Mouse (Mus musculus): ENCODE data around the gene Gm10639. TPM values are rescaled to one million over a fixed set of nuclear protein-coding genes. Genes with fewer than 3 reads are reported as not detected.

Gene Gm10639
- polyA plus RNA-seq, 1 experiment from 2014 or later, result not detected

DNA sequence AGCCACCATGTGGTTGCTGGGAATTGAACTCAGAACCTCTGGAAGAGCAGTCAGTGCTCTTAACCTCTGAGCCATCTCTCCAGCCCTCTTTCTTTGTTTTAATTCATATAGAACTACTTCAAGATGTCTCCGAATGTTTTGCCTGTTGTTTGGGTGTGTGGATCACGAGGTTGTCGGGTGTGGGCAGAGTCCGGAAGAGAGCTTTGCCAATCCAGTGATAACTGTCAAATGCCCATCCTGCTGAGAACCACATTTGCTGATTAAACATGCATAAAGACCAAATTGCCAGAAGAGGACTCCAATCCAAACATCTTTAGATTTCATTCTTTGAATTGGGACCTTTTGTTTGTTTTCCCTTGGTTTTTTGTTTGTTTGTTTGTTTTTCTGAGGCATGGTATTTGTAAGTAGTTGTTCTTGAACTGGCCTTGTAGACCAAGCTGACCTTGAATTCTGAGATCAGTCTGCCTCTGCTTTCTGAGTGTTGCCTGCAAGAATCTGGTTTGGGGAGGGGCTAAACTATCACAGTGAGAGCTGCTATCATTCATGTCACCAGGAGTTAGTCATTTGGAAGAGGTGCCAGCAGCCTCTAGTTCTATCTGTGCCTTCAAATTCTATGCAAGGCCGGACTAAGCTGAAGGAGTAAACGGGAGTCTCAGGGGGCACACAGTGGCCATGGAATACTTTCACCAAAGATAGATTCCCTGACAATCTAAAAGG, 61.9 kb downstream of the Gm10639 start:
- Histone ChIP-seq H3K27me3 (ENCODE audit: insufficient read depth, poor library complexity, severe bottlenecking) (no peaks in the 10 kb centered on the region; the same call in 1 of the 2 replicates), H3K36me3 (no peaks in the 10 kb centered on the region), H3K27ac (no peak overlapping the region), H3K4me3 (no peak overlapping the region), H3K4me1 (replicated peaks) (no peaks in the 10 kb centered on the region), H3K9me3 (no peaks in the 10 kb centered on the region)
- no peak for DNase-seq (ENCODE audit: low spot score)
- WGBS, result 88% methylated on average over 6 of the region's 6 CpGs

Other genes with a start within 250 kb of the Gm10639 start
- gene Gcm1, start 238.0 kb upstream of the Gm10639 start, polyA plus RNA-seq (2016; fragmentation: Nextera tagmentation; extraction: Ambion mirVana), result 0.21 TPM in 1 of 2 replicates, not detected in the other
- 25.0 and 27.8 TPM in 2 replicates for gene Fbxo9, start 180.9 kb upstream of the Gm10639 start, polyA plus RNA-seq (2016; fragmentation: Nextera tagmentation; extraction: Ambion mirVana)
- gene Ick, start 180.7 kb upstream of the Gm10639 start, polyA plus RNA-seq (2016; fragmentation: Nextera tagmentation; extraction: Ambion mirVana), result 37.7 and 39.1 TPM in 2 replicates
- 58.1 and 60.9 TPM in 2 replicates for gene Gsta4, start 107.1 kb upstream of the Gm10639 start, polyA plus RNA-seq (2016; fragmentation: Nextera tagmentation; extraction: Ambion mirVana)
- gene Gsta1, start 59.3 kb upstream of the Gm10639 start, polyA plus RNA-seq (2016; fragmentation: Nextera tagmentation; extraction: Ambion mirVana), result not detected in 2 replicates
- not detected in 2 replicates for gene Gm3776, start 32.8 kb upstream of the Gm10639 start, polyA plus RNA-seq (2016; fragmentation: Nextera tagmentation; extraction: Ambion mirVana)
- not detected in 2 replicates for gene Omt2a, start 24.9 kb downstream of the Gm10639 start, polyA plus RNA-seq (2016; fragmentation: Nextera tagmentation; extraction: Ambion mirVana)
- gene Omt2b, start 37.7 kb downstream of the Gm10639 start, polyA plus RNA-seq (2016; fragmentation: Nextera tagmentation; extraction: Ambion mirVana), result not detected in 2 replicates
- not detected in 2 replicates for gene Gsta2, start 65.9 kb downstream of the Gm10639 start, polyA plus RNA-seq (2016; fragmentation: Nextera tagmentation; extraction: Ambion mirVana)
- gene Dppa5a, start 78.3 kb downstream of the Gm10639 start, polyA plus RNA-seq (2016; fragmentation: Nextera tagmentation; extraction: Ambion mirVana), result 0.37 and 0.54 TPM in 2 replicates
- gene Ooep, start 88.8 kb downstream of the Gm10639 start, polyA plus RNA-seq (2016; fragmentation: Nextera tagmentation; extraction: Ambion mirVana), result 1.6 and 2.8 TPM in 2 replicates
- gene Ddx43, start 105.9 kb downstream of the Gm10639 start, polyA plus RNA-seq (2016; fragmentation: Nextera tagmentation; extraction: Ambion mirVana), result 0.10 and 0.21 TPM in 2 replicates
- 0.20 and 0.46 TPM in 2 replicates for gene Cgas, start 153.3 kb downstream of the Gm10639 start, polyA plus RNA-seq (2016; fragmentation: Nextera tagmentation; extraction: Ambion mirVana)
- gene Mto1, start 158.3 kb downstream of the Gm10639 start, polyA plus RNA-seq (2016; fragmentation: Nextera tagmentation; extraction: Ambion mirVana), result 22.6 and 25.1 TPM in 2 replicates
- gene Gm17324, start 158.9 kb downstream of the Gm10639 start, polyA plus RNA-seq (2016; fragmentation: Nextera tagmentation; extraction: Ambion mirVana), result 0.55 and 0.68 TPM in 2 replicates
- 3,168 and 3,706 TPM in 2 replicates for gene Eef1a1, start 199.2 kb downstream of the Gm10639 start, polyA plus RNA-seq (2016; fragmentation: Nextera tagmentation; extraction: Ambion mirVana)

All from hindbrain, embryonic 10.5 days (tissue).